In the genomic region with DNA sequence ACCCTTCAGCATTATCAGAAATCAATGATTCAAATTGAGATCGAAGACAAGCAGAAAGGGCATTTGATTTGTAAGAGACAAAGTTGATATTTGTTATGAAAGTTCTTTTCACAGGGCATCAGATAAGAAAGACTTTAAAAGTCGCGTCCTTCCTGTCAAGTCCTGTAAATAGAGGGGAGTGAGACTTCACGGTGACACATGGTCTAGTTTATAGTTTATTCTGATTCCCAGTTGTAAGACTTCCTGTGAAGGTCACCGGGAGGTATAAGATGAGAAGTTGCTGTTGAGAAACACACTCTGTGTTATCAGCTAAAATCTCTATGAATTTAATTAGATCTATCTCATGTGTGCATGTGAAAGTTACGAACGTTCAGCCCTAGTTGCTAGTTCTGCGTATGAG, we compare ENCODE assay signal across 27 mouse cellular contexts.
"Had no signal": no experiment of that assay in that cellular context is flagged by ENCODE, and none has a peak within 500 bp of the region (broad histone marks: within the 10 kb centered on the region; RNA-seq: fewer than 3 reads in every experiment).

No protein-coding gene starts in this region.

- ATAC-seq: hindbrain, postnatal 0 days; intestine, embryonic 16.5 days had no signal

- H3K27me3 ChIP-seq: heart, embryonic 13.5 days; heart, embryonic 15.5 days; hindbrain, embryonic 13.5 days; hindbrain, embryonic 15.5 days; limb, embryonic 12.5 days; liver, embryonic 13.5 days; liver, embryonic 15.5 days had no signal

- H3K27ac ChIP-seq: gastrocnemius, adult 2 months; heart, embryonic 13.5 days; heart, embryonic 15.5 days; hindbrain, embryonic 13.5 days; hindbrain, embryonic 15.5 days; hindbrain, postnatal 0 days; layer of hippocampus, adult 2 months; left cerebral cortex, adult 2 months; limb, embryonic 10.5 days; limb, embryonic 12.5 days; liver, embryonic 13.5 days; liver, embryonic 15.5 days had no signal

- H3K4me3 ChIP-seq: gastrocnemius, adult 2 months; heart, embryonic 13.5 days; heart, embryonic 15.5 days; hindbrain, embryonic 13.5 days; hindbrain, embryonic 15.5 days; layer of hippocampus, adult 2 months; left cerebral cortex, adult 2 months; limb, embryonic 10.5 days; limb, embryonic 12.5 days; liver, embryonic 13.5 days; liver, embryonic 15.5 days had no signal

- DNase-seq: gastrocnemius, postnatal 10 days; gastrocnemius, postnatal 25 days; heart, adult 18-20 months; heart, postnatal 14 days; heart, postnatal 36 days; kidney, adult 11 months; kidney, adult 2 months; kidney, adult 9 months; kidney, postnatal 10 days; kidney, postnatal 25 days; kidney, postnatal 4 days; liver; liver, embryonic 13.5 days had no signal

- H3K9me3 ChIP-seq: heart, embryonic 13.5 days; heart, embryonic 15.5 days; hindbrain, embryonic 13.5 days; hindbrain, embryonic 15.5 days; limb, embryonic 10.5 days; liver, embryonic 13.5 days; liver, embryonic 15.5 days had no signal

- H3K9ac ChIP-seq: heart, embryonic 13.5 days; heart, embryonic 15.5 days; hindbrain, embryonic 13.5 days; hindbrain, embryonic 15.5 days; limb, embryonic 12.5 days; liver, embryonic 13.5 days; liver, embryonic 15.5 days had no signal

- H3K4me1 ChIP-seq: heart, embryonic 13.5 days; heart, embryonic 15.5 days; hindbrain, embryonic 13.5 days; hindbrain, embryonic 15.5 days; limb, embryonic 10.5 days; limb, embryonic 12.5 days; liver, embryonic 13.5 days; liver, embryonic 15.5 days had no signal

- H3K4me2 ChIP-seq: heart, embryonic 11.5 days; heart, embryonic 13.5 days; heart, embryonic 15.5 days; hindbrain, embryonic 13.5 days; hindbrain, embryonic 15.5 days; limb, embryonic 12.5 days; liver, embryonic 11.5 days; liver, embryonic 13.5 days; liver, embryonic 15.5 days had no signal

- H3K36me3 ChIP-seq: heart, embryonic 13.5 days; heart, embryonic 15.5 days; hindbrain, embryonic 13.5 days; hindbrain, embryonic 15.5 days; limb, embryonic 10.5 days; limb, embryonic 12.5 days; liver, embryonic 13.5 days; liver, embryonic 15.5 days had no signal
